Mouse (Mus musculus): ENCODE measurements around the gene Spi1.
"Not testable (repeated sequence)": the region's sequence is repeated elsewhere in the genome, so short reads cannot be mapped to it uniquely, and the experiment has no call there.

Gene Spi1

GRCm38 (mm10) chr2:91096524-91096923, 14.3 kb downstream of the Spi1 start:
- peak; percentile 89 to 91 for DNase-seq (ENCODE audit: low spot score in 2 of 2)

- DNase-seq (ENCODE audit: low spot score in 2 of 2) = peak; percentile 62 to 70
Measured at GRCm38 (mm10) chr2:91097015-91097414, 14.8 kb downstream of the Spi1 start.

GRCm38 (mm10) chr2:91098156-91098555, 16.0 kb downstream of the Spi1 start:
- no peak for DNase-seq (ENCODE audit: low spot score in 2 of 2)

GRCm38 (mm10) chr2:91101124-91101740, 19.0 kb downstream of the Spi1 start:
- DNase-seq (ENCODE audit: low spot score in 2 of 2) = peak; percentile 82 to 87

GRCm38 (mm10) chr2:91108156-91108555, 26.0 kb downstream of the Spi1 start:
- DNase-seq (ENCODE audit: low spot score in 2 of 2) = no peak

GRCm38 (mm10) chr2:91109241-91109640, 27.1 kb downstream of the Spi1 start:
- no peak for DNase-seq (ENCODE audit: low spot score in 2 of 2)

- no peak for DNase-seq (ENCODE audit: low spot score in 2 of 2)
Measured at GRCm38 (mm10) chr2:91109807-91110385, 27.7 kb downstream of the Spi1 start.

GRCm38 (mm10) chr2:91110429-91110828, 28.2 kb downstream of the Spi1 start:
- no peak for DNase-seq (ENCODE audit: low spot score in 2 of 2)

- not testable (repeated sequence) for DNase-seq (ENCODE audit: low spot score in 2 of 2)
Measured at GRCm38 (mm10) chr2:91111832-91112231, 29.6 kb downstream of the Spi1 start.

GRCm38 (mm10) chr2:91112491-91112890, 30.3 kb downstream of the Spi1 start:
- no peak for DNase-seq (ENCODE audit: low spot score in 2 of 2)

GRCm38 (mm10) chr2:91113334-91113733, 31.1 kb downstream of the Spi1 start:
- no peak for DNase-seq (ENCODE audit: low spot score in 2 of 2)

- DNase-seq (ENCODE audit: low spot score in 2 of 2) = no peak
Measured at GRCm38 (mm10) chr2:91113852-91114251, 31.7 kb downstream of the Spi1 start.

GRCm38 (mm10) chr2:91114781-91115577, 32.8 kb downstream of the Spi1 start:
- peak; percentile 50 to 60 for DNase-seq (ENCODE audit: low spot score in 2 of 2)

- DNase-seq (ENCODE audit: low spot score in 2 of 2) = no peak
Measured at GRCm38 (mm10) chr2:91115578-91115970, 33.4 kb downstream of the Spi1 start.

- DNase-seq (ENCODE audit: low spot score in 2 of 2) = no peak
Measured at GRCm38 (mm10) chr2:91116842-91117241, 34.7 kb downstream of the Spi1 start.

- no peak for DNase-seq (ENCODE audit: low spot score in 2 of 2)
Measured at GRCm38 (mm10) chr2:91117585-91118275, 35.5 kb downstream of the Spi1 start, which contains the start of gene Mybpc3. Mybpc3 (plus strand) TSS chr2:91118144.

- no peak for DNase-seq (ENCODE audit: low spot score in 2 of 2)
Measured at GRCm38 (mm10) chr2:91118647-91119046, 36.5 kb downstream of the Spi1 start.

- DNase-seq (ENCODE audit: low spot score in 2 of 2) = no peak
Measured at GRCm38 (mm10) chr2:91119061-91119460, 36.9 kb downstream of the Spi1 start.

- no peak for DNase-seq (ENCODE audit: low spot score in 2 of 2)
Measured at GRCm38 (mm10) chr2:91119551-91119950, 37.4 kb downstream of the Spi1 start.

GRCm38 (mm10) chr2:91120261-91120671, 38.1 kb downstream of the Spi1 start:
- DNase-seq (ENCODE audit: low spot score in 2 of 2) = no peak

GRCm38 (mm10) chr2:91121011-91121410, 38.8 kb downstream of the Spi1 start:
- DNase-seq (ENCODE audit: low spot score in 2 of 2) = no peak

- no peak for DNase-seq (ENCODE audit: low spot score in 2 of 2)
Measured at GRCm38 (mm10) chr2:91121497-91121896, 39.3 kb downstream of the Spi1 start.

All from spleen, postnatal 36 days (tissue).